Mouse (Mus musculus): ENCODE measurements around the gene Olfr878. TPM values are rescaled to one million over a fixed set of nuclear protein-coding genes. Genes with fewer than 3 reads are reported as not detected.

The Olfr878 gene
- polyA plus RNA-seq (2014; fragmentation: Illumina TruSeq; extraction: RNeasy Lipid Tissue Mini Kit (QIAGEN cat#74804); ENCODE audit: low read depth, low replicate concordance) = not detected

DNA sequence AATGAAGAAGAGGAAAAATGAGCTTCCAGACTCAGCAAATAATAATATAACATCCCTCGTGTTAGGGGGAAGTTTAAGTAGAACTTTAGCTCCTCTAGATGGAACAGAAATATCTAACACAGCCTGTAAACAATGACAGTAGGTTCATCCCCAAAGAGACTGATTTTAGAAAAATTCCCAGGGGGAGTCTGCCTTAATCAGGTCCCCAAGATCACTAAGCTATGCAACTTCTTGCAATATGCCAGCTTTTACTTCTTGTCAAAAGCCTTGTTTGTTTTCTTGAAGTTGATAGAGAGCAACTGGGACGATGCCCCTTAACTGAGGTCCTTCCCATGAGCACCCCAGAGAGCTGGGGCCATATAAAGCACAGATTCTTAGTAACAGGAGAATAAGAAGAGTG, at the start of gene Olfr878:
TSS of gene Olfr878 (plus strand) at position 301 of the 400 bp plus-strand sequence.

DNA sequence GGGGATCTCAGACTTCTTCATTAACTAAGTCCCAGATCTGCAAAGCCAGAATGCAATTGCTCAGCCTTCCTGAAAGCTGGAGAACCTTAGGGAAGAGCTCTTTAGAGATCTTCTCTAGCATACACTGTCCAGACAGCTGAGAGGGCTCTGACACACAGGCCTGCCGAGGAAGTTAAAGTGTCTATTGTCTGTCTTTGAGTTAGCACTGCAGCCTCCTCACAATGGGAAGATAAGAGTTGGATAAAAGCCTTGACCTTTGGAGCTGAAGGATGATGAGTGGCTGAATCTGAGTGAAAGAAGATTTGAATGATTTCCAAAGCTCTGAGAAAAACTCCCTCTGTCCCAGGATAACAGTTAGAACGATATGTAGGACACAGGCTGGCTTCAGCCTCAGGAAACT, 21.0 kb upstream of the Olfr878 start, which contains the start of gene Olfr145:
TSS of gene Olfr145 (plus strand) at position 64 of the 400 bp plus-strand sequence.

Other genes with a start within 250 kb of the Olfr878 start
- not detected for gene Panx3, start 248.6 kb upstream of the Olfr878 start, polyA plus RNA-seq (2014; fragmentation: Illumina TruSeq; extraction: RNeasy Lipid Tissue Mini Kit (QIAGEN cat#74804); ENCODE audit: low read depth, low replicate concordance)
- gene Olfr160, start 201.6 kb upstream of the Olfr878 start, polyA plus RNA-seq (2014; fragmentation: Illumina TruSeq; extraction: RNeasy Lipid Tissue Mini Kit (QIAGEN cat#74804); ENCODE audit: low read depth, low replicate concordance) = not detected
- not detected for gene Olfr874, start 172.7 kb upstream of the Olfr878 start, polyA plus RNA-seq (2014; fragmentation: Illumina TruSeq; extraction: RNeasy Lipid Tissue Mini Kit (QIAGEN cat#74804); ENCODE audit: low read depth, low replicate concordance)
- gene Olfr875, start 146.0 kb upstream of the Olfr878 start, polyA plus RNA-seq (2014; fragmentation: Illumina TruSeq; extraction: RNeasy Lipid Tissue Mini Kit (QIAGEN cat#74804); ENCODE audit: low read depth, low replicate concordance) = not detected
- gene Olfr876, start 114.8 kb upstream of the Olfr878 start, polyA plus RNA-seq (2014; fragmentation: Illumina TruSeq; extraction: RNeasy Lipid Tissue Mini Kit (QIAGEN cat#74804); ENCODE audit: low read depth, low replicate concordance) = not detected
- gene Olfr877, start 63.6 kb upstream of the Olfr878 start, polyA plus RNA-seq (2014; fragmentation: Illumina TruSeq; extraction: RNeasy Lipid Tissue Mini Kit (QIAGEN cat#74804); ENCODE audit: low read depth, low replicate concordance) = not detected
- not detected for gene Olfr145, start 21.1 kb upstream of the Olfr878 start, polyA plus RNA-seq (2014; fragmentation: Illumina TruSeq; extraction: RNeasy Lipid Tissue Mini Kit (QIAGEN cat#74804); ENCODE audit: low read depth, low replicate concordance)
- gene Olfr881, start 74.0 kb downstream of the Olfr878 start, polyA plus RNA-seq (2014; fragmentation: Illumina TruSeq; extraction: RNeasy Lipid Tissue Mini Kit (QIAGEN cat#74804); ENCODE audit: low read depth, low replicate concordance) = not detected
- not detected for gene Olfr883, start 108.0 kb downstream of the Olfr878 start, polyA plus RNA-seq (2014; fragmentation: Illumina TruSeq; extraction: RNeasy Lipid Tissue Mini Kit (QIAGEN cat#74804); ENCODE audit: low read depth, low replicate concordance)
- not detected for gene Olfr884, start 128.7 kb downstream of the Olfr878 start, polyA plus RNA-seq (2014; fragmentation: Illumina TruSeq; extraction: RNeasy Lipid Tissue Mini Kit (QIAGEN cat#74804); ENCODE audit: low read depth, low replicate concordance)
- not detected for gene Olfr885, start 143.5 kb downstream of the Olfr878 start, polyA plus RNA-seq (2014; fragmentation: Illumina TruSeq; extraction: RNeasy Lipid Tissue Mini Kit (QIAGEN cat#74804); ENCODE audit: low read depth, low replicate concordance)
- gene Olfr887, start 166.2 kb downstream of the Olfr878 start, polyA plus RNA-seq (2014; fragmentation: Illumina TruSeq; extraction: RNeasy Lipid Tissue Mini Kit (QIAGEN cat#74804); ENCODE audit: low read depth, low replicate concordance) = not detected
- not detected for gene Olfr888, start 190.3 kb downstream of the Olfr878 start, polyA plus RNA-seq (2014; fragmentation: Illumina TruSeq; extraction: RNeasy Lipid Tissue Mini Kit (QIAGEN cat#74804); ENCODE audit: low read depth, low replicate concordance)
- not detected for gene Olfr889, start 197.4 kb downstream of the Olfr878 start, polyA plus RNA-seq (2014; fragmentation: Illumina TruSeq; extraction: RNeasy Lipid Tissue Mini Kit (QIAGEN cat#74804); ENCODE audit: low read depth, low replicate concordance)
- gene Olfr890, start 224.7 kb downstream of the Olfr878 start, polyA plus RNA-seq (2014; fragmentation: Illumina TruSeq; extraction: RNeasy Lipid Tissue Mini Kit (QIAGEN cat#74804); ENCODE audit: low read depth, low replicate concordance) = not detected